ENCODE assay signal across 8 mouse cellular contexts in the genomic region with DNA sequence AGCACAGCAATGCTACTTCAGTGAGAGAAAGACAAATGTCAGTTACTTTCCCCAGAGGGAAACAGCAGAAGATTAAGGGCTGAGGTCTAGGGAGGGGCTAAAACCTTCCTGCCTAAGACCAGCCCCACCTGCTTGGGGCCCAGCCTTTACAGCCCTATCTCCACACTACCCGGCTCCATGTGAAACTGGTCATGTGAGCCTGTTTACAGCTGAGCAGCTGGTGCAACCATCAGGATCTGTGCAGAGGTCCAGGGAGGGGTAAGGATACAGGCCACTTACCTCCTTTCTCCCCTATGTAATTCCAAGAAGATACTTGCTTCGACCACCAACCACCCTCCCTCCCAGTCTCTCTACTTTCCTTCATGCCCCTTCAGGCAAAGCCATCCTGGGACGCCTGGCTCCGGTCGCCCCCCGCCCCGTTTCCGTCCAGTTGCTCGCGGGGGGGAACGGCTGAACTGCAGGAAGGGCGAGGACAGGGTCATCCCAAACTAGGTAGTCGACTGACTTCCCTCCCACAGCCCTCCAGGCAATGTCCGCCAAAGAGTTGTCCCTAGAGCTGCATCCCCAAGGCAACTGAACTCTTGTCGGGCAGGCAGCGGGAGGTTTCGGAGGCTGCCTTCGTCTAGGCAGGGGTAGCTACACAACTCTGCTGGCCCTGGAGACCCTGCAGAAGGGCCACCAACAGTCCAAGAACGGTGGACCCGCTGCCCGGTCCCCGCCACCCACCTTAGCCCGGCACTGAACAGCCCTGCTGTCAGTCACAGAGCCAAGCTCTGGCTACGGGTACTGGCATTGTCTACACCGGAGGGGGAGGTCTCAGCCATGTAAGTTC. TPM values are rescaled to one million over a fixed set of nuclear protein-coding genes. Genes with fewer than 3 reads are reported as not detected.
DNase-seq lines count a peak whose midpoint lies in the region; ATAC-seq lines count a peak whose summit lies in the region.

No protein-coding gene starts in this region.

- no peaks in the 10 kb centered on the region for H3K9me3 ChIP-seq in forebrain, embryonic 13.5 days (replicated peaks)
- no peaks in the 10 kb centered on the region for H3K9me3 ChIP-seq in limb, embryonic 12.5 days
- no peaks in the 10 kb centered on the region for H3K9me3 ChIP-seq in midbrain, embryonic 11.5 days (ENCODE audit: control insufficient read depth, low read length)

- H3K27ac ChIP-seq in forebrain, embryonic 13.5 days = peak overlapping the region; percentile 76
- peak overlapping the region; percentile 81 for H3K27ac ChIP-seq in limb, embryonic 12.5 days
- H3K27ac ChIP-seq in midbrain, embryonic 11.5 days (ENCODE audit: low read depth, low read length) = peak overlapping the region; percentile 70

- peak overlapping the region; percentile 62 for H3K4me2 ChIP-seq in forebrain, embryonic 13.5 days
- peak overlapping the region; percentile 62 for H3K4me2 ChIP-seq in limb, embryonic 12.5 days
- H3K4me2 ChIP-seq in midbrain, embryonic 11.5 days = peak overlapping the region; percentile 52

- 21% methylated on average over 25 of the region's 25 CpGs for WGBS in forebrain, embryonic 13.5 days
- WGBS in limb, embryonic 12.5 days = 23% methylated on average over 25 of the region's 25 CpGs
- 20% methylated on average over 22 of the region's 25 CpGs for WGBS in midbrain, embryonic 11.5 days

- no peaks in the 10 kb centered on the region for H3K36me3 ChIP-seq in forebrain, embryonic 13.5 days (ENCODE audit: poor library complexity, severe bottlenecking)
- H3K36me3 ChIP-seq in limb, embryonic 12.5 days = no peaks in the 10 kb centered on the region
- no peaks in the 10 kb centered on the region for H3K36me3 ChIP-seq in midbrain, embryonic 11.5 days (ENCODE audit: control insufficient read depth, insufficient read depth, low read length)

- H3K9ac ChIP-seq in forebrain, embryonic 13.5 days = peak overlapping the region; percentile 81
- H3K9ac ChIP-seq in limb, embryonic 12.5 days (replicated peaks) = peak overlapping the region; percentile 69
- H3K9ac ChIP-seq in midbrain, embryonic 11.5 days (ENCODE audit: low read length) = peak overlapping the region; percentile 76

- H3K4me1 ChIP-seq in forebrain, embryonic 13.5 days = peaks cover 5% of the 10 kb centered on the region; the same call in 1 of the 2 replicates
- H3K4me1 ChIP-seq in limb, embryonic 12.5 days (replicated peaks) = 0 out of 2 replicates have a peak, but pooled peaks cover 5% of the 10 kb centered on the region
- H3K4me1 ChIP-seq in midbrain, embryonic 11.5 days (ENCODE audit: control insufficient read depth, insufficient read depth, low read length) = no peaks in the 10 kb centered on the region

- peak overlapping the region; percentile 58 for H3K4me3 ChIP-seq in forebrain, embryonic 13.5 days
- H3K4me3 ChIP-seq in limb, embryonic 12.5 days (replicated peaks) = peak overlapping the region; percentile 54
- H3K4me3 ChIP-seq in midbrain, embryonic 11.5 days (ENCODE audit: low read depth, low read length) = peak overlapping the region; percentile 55

- H3K27me3 ChIP-seq in forebrain, embryonic 13.5 days = no peaks in the 10 kb centered on the region
- H3K27me3 ChIP-seq in limb, embryonic 12.5 days = no peaks in the 10 kb centered on the region; the same call in 1 of the 2 replicates
- no peaks in the 10 kb centered on the region for H3K27me3 ChIP-seq in midbrain, embryonic 11.5 days (ENCODE audit: control insufficient read depth, insufficient read depth, low read length)

- ATAC-seq in frontal cortex, adult (ENCODE audit: low TSS enrichment) = peak; percentile 50
- peak; percentile 87 for ATAC-seq in forebrain, embryonic 13.5 days
- peak; percentile 64 to 70 for ATAC-seq in hematopoietic stem cell, adult 5-6 weeks (replicated peaks in 1 of 2; ENCODE audit: insufficient read depth in 1 of 2, low FRiP score in 2 of 2, low TSS enrichment in 1 of 2, low read depth in 1 of 2, poor library complexity in 2 of 2, severe bottlenecking in 2 of 2)
- peak; percentile 88 for ATAC-seq in limb, embryonic 12.5 days (ENCODE audit: insufficient number of reproducible peaks, insufficient read depth, low FRiP score, low TSS enrichment, low read depth)
- ATAC-seq in midbrain, embryonic 11.5 days (ENCODE audit: low FRiP score) = peak; percentile 84

- DNase-seq in frontal cortex, postnatal 25 days (ENCODE audit: low spot score in 2 of 2) = no peak
- DNase-seq in c-Kit-positive CD71-positive TER-119-positive erythroid progenitor cells, embryonic 14.5 days (ENCODE audit: low spot score) = peak; percentile 72
- DNase-seq in midbrain, embryonic 11.5 days (ENCODE audit: low spot score, missing footprints) = peak; percentile 89
- DNase-seq in spleen, postnatal 36 days (ENCODE audit: low spot score in 2 of 2) = peak; percentile 44 to 58

RNA-seq across cellular contexts. Expression of a gene that starts 0.6 kb away (rescaled TPM):
- polyA plus RNA-seq in forebrain, embryonic 13.5 days (2015; fragmentation: Nextera tagmentation; extraction: Ambion mirVana) = 58.8 and 62.6 TPM in 2 replicates
- total RNA-seq in hematopoietic stem cell, adult 5-6 weeks (2017) = 21.0 and 23.7 TPM in 2 replicates
- polyA plus RNA-seq in limb, embryonic 12.5 days (2016; fragmentation: Nextera tagmentation; extraction: Ambion mirVana) = 42.9 and 44.0 TPM in 2 replicates
- 66.9 and 72.7 TPM in 2 replicates for polyA plus RNA-seq in midbrain, embryonic 11.5 days (2014; fragmentation: Nextera tagmentation; extraction: Ambion mirVana)

Comparison
In these comparisons a context has a peak if more than half of its experiments do, and no peak if none do; other contexts are left out.
1. DNase-seq: peak in c-Kit-positive CD71-positive TER-119-positive erythroid progenitor cells, embryonic 14.5 days (single experiment), midbrain, embryonic 11.5 days (single experiment) and spleen, postnatal 36 days (2 of 2); none in frontal cortex, postnatal 25 days (0 of 2).
2. Peak in every context shown above with its lines, with median percentiles within 50 percentile points of each other: ATAC-seq, H3K27ac ChIP-seq, H3K4me2 ChIP-seq, H3K4me3 ChIP-seq and H3K9ac ChIP-seq.